Mouse (Mus musculus) gastrocnemius, postnatal 14 days (tissue): ENCODE results near the gene Fsd1l. TPM values are rescaled to one million over a fixed set of nuclear protein-coding genes. Genes with fewer than 3 reads are reported as not detected.

Experiments used
- DNase-seq: peaks from one replicate; pipeline ENCODE4 v3.0.0; 2021; ENCODE audit warnings: mixed read lengths
- intact Hi-C: fragments of 180-260 bp; cut with DNase I; formaldehyde crosslinking; loops from one replicate; pipeline ENCODE4 v1.15.1; 2025; ENCODE audit warnings: low total_unique reads
- long read RNA-seq, 2 experiments: library from polyadenylated mRNA; stranded (forward); transcript quantifications; one replicate each; pipeline ENCODE4 v2.0.0; 2021
- total RNA-seq, 2 experiments: library from RNA; stranded (reverse); gene quantifications; 2 replicates each; pipeline ENCODE4 v1.2.3; 2021

The Fsd1l gene
- 10 to 100 TPM; 24.5 to 29.8 TPM for total RNA-seq
- long read RNA-seq, experiment 1, partial matches to known transcripts: 0 of 3 reads
- long read RNA-seq, experiment 1, other reads (novel, unspliced or antisense): 2 of 3 reads
- long read RNA-seq, experiment 2, partial matches to known transcripts: 1 of 4 reads
- long read RNA-seq, experiment 2, other reads (novel, unspliced or antisense): 3 of 4 reads

GRCm38 (mm10) chr4:53631316-53632010 lies at the start of gene Fsd1l:
Fsd1l (plus strand) TSS chr4:53631471.
- intact Hi-C loops: no loop called here
- DNase-seq: peak; percentile 85

GRCm38 (mm10) chr4:53587676-53588075 lies 43.6 kb upstream of the Fsd1l start:
- intact Hi-C loops: no loop called here
- DNase-seq: no peak

DNA sequence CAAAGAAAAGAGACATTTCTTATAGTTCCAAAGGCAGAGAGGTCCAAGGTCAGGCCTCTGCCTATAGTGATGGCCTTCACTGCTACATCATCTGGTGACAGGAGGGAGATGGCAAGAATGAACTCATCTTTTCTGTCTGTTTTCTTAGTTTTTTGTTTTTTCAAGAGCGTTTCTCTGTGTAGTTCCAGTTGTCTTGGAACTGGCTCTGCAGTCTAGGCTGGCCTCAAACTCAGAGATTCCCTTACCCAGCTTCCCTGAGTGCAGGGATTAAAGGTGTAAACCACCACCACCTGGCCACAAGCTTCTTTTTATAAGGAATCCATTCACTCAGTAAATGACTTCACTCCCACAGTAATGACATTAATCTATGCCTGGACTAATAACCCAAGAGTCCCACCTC lies 42.3 kb upstream of the Fsd1l start:
- no peak for DNase-seq
- intact Hi-C loops: no loop called here

- no peak for DNase-seq
- intact Hi-C loops: no loop called here
Measured at GRCm38 (mm10) chr4:53589466-53589865, 41.8 kb upstream of the Fsd1l start.

DNA sequence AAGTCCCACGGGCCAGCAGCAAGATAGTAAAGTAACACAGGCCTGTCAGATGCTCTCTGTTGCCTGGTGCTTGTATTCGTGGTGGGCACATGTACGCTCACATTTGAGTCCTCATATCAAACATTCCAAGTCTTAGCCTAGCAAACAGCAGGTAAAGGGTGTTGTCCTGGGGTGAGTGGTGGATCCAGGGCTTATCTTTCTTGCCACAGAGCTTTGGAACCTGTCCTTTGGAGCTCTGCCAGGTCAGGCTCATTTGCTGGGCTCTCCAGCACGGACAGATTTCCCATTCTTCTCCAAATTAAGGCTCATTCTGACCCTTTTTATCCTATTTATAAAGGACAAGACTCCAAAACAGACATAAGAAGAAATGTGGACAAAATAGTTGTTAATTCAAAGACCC lies 41.1 kb upstream of the Fsd1l start:
- DNase-seq: no peak
- intact Hi-C loops: loop anchor here (5.0 kb wide), 1 partner anchor 208 kb away; no protein-coding TSS in a partner anchor

GRCm38 (mm10) chr4:53590691-53591447 lies 40.4 kb upstream of the Fsd1l start:
- intact Hi-C loops: loop anchor here (5.0 kb wide), 1 partner anchor 209 kb away; no protein-coding TSS in a partner anchor
- DNase-seq: no peak

DNA sequence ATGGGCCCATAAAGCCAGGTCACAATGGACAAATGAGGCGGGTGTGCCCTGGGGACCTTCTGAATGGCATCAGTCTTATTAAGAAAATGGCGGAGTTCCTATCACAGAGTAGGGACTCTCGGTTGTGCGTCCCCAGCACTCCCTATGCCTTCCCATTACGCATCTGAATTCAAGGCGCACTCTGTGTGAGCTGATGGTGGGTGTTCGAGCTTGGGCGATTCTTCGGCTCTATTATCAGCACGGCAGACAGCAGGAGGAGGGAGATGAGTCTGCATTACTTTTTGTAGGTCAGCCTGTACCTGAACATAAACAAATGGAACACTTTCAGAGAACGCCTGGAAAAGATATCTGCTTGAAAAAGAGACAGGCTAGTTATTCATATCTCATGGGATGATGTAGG lies 39.7 kb upstream of the Fsd1l start:
- intact Hi-C loops: loop anchor here (5.0 kb wide), 1 partner anchor 209 kb away; no protein-coding TSS in a partner anchor
- no peak for DNase-seq

DNA sequence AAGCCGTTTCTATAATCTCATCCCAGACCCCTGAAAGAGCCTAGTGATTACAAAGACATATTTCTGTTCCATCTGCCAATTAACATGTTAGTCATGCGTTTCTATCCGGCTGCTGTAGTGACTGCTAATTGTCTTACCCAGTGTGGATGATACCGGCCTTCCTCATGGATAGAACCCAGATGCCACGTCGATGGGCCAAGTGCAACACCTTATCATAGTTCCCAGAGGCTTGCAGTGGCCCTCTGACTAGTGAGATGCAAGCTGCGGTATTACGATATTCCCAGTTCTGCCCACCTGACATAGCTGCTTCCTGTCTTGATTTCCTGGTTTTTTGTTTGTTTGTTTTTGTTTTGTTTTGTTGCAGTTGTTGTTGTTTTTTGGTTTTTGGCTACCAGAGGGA lies 39.3 kb upstream of the Fsd1l start:
- no peak for DNase-seq
- intact Hi-C loops: loop anchor here (5.0 kb wide), 1 partner anchor 210 kb away; no protein-coding TSS in a partner anchor

- intact Hi-C loops: loop anchor here (5.0 kb wide), 1 partner anchor 210 kb away; no protein-coding TSS in a partner anchor
- DNase-seq: peak; percentile 31
Measured at GRCm38 (mm10) chr4:53592386-53592785, 38.9 kb upstream of the Fsd1l start.

DNA sequence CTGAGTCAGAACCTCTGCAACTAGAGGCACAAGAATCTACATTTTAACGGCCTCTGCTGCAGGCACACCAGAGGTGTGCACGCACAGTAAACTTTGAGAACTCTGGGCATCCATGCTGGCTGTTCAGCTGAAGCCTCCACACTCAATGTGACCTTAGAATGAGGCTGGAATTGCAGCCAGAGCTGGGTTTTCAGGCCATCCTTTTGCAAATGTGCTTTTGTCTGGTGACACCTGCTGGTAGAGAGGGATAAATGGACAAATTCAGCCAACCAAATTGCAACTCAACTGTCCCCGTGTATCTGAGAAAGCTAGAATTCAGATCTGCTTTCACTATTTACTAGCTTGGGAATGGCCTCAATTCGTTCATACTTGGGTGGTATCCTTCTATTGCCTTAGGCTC lies 37.1 kb upstream of the Fsd1l start:
- intact Hi-C loops: loop anchor here (5.0 kb wide), 1 partner anchor 212 kb away; no protein-coding TSS in a partner anchor
- DNase-seq: peak; percentile 50

GRCm38 (mm10) chr4:53595246-53596062 lies 35.8 kb upstream of the Fsd1l start:
- intact Hi-C loops: no loop called here
- DNase-seq: no peak

DNA sequence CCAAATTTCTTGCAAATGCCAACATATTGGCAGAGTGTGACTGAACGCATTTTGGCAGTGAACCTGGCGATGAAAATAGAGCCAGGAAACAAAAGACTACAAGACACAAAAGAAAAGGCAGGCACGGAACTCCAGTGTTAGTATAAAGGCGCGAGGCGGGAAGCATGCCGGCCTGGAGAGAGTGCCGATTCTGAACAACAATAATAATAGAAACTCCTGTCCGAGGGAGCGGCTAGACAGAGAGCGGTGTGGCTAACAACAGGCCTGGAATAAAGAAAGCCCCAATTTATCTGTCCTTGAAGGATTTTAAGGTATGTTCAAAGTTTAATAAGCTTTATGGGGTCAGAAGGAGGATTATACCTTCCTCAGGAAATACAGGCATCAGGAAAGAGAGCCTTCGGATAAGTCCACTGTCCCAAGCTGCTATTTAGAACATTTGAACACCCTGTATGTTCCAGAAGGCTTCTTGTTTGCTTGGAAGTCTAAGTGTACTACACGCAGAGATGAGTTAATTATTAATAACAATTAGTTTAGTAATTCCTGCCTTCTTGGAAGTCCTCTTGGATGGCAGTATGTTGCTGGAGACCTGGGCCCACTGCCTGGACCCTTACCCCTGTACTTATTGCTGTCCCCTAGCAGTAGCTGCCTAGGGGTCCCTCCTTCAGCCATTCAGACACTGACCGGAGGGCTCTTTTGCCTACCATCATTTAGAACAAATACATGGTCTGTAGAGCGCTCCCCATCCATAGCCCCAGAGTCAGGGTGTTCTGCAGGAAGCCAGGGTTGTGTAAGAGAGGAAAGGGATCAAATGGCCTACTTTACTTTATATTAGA lies 35.0 kb upstream of the Fsd1l start:
- intact Hi-C loops: no loop called here
- no peak for DNase-seq

GRCm38 (mm10) chr4:53600462-53600861 lies 30.8 kb upstream of the Fsd1l start:
- intact Hi-C loops: no loop called here
- DNase-seq: no peak

- DNase-seq: no peak
- intact Hi-C loops: no loop called here
Measured at GRCm38 (mm10) chr4:53614576-53615225, 16.6 kb upstream of the Fsd1l start.

DNA sequence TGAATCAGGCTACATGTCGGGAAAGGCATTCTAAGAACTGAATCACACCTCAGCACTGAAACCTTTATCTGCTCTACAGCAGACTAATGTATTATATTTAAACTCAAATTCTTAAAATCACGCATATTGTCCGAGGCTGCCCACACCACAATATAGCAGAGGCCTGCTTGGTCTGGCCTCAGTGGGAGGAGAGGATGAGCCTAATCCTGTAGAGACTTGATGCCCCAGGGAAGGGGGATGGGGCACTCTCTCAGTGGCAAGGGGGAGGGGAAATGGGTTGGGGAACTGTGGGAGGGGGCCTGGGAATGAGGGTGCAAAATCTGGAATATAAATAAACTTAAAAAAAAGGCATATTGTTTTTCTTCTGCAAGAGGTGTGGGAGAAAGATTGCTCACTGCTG lies 13.3 kb upstream of the Fsd1l start:
- intact Hi-C loops: no loop called here
- no peak for DNase-seq

GRCm38 (mm10) chr4:53620104-53620503 lies 11.2 kb upstream of the Fsd1l start:
- DNase-seq: no peak
- intact Hi-C loops: no loop called here

- intact Hi-C loops: no loop called here
- no peak for DNase-seq
Measured at GRCm38 (mm10) chr4:53621084-53621483, 10.2 kb upstream of the Fsd1l start.

DNA sequence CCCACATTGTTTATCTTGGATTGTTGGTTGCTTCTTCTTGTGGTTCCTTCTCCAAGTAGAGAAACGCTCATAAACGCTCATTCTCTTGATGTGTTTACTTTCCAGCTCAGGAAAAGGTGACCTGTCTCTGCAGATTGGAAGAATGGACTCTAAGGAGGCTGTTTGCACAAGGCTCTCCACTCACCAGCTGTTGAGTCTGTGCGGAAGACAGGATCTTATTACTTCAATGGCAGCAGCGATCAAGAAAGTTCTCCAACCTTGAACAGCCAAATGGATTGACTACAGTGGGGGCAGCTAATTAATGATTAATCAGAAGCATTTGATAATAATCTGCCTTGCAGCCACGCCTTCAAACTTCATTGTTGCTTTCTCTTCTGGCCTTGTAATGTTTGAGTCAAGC lies 9.8 kb upstream of the Fsd1l start:
- no peak for DNase-seq
- intact Hi-C loops: no loop called here
